Mouse (Mus musculus): ENCODE measurements around the gene Fga.

- TF ChIP-seq POLR2A (IDR thresholded peaks at IDR 0.05; ENCODE audit: insufficient read depth, low read depth, low read length) (no peak), CTCF (IDR thresholded peaks at IDR 0.05) (no peak)
Measured at GRCm38 (mm10) chr3:83052102-83052501, 26.2 kb downstream of the Fga start.

All from heart, adult 2 months (tissue).